Mouse (Mus musculus) intestine, embryonic 15.5 days (tissue): ENCODE results near the gene Odf3l2. TPM values are rescaled to one million over a fixed set of nuclear protein-coding genes. Genes with fewer than 3 reads are reported as not detected.
A peak's percentile ranks its signal among the peaks of the same experiment; 100 is the strongest.

Experiments used
- ATAC-seq: fragments of 200-750 bp; cut with Nextera tagmentation; 2 replicates; pipeline ENCODE4 v1.8.0; 2017; ENCODE audit warnings: moderate TSS enrichment, moderate library complexity
- H3K27ac ChIP-seq: fragments of 300-500 bp; sonication (generic); 2 replicates; pipeline ENCODE4 v1.5.1; 2015; ENCODE audit warnings: mild to moderate bottlenecking, inconsistent platforms
- H3K27me3 ChIP-seq: fragments of 300-500 bp; sonication (generic); replicated peaks from 2 replicates; pipeline ENCODE4 v1.6.1; 2015; ENCODE audit warnings: inconsistent platforms
- H3K36me3 ChIP-seq: fragments of 300-500 bp; sonication (generic); 2 replicates; pipeline ENCODE4 v1.6.1; 2015; ENCODE audit warnings: inconsistent platforms
- H3K4me1 ChIP-seq: fragments of 300-500 bp; sonication (generic); replicated peaks from 2 replicates; pipeline ENCODE4 v1.6.1; 2015; ENCODE audit warnings: inconsistent platforms
- H3K4me2 ChIP-seq: fragments of 300-500 bp; sonication (generic); replicated peaks from 2 replicates; pipeline ENCODE4 v1.6.1; 2015; ENCODE audit warnings: mild to moderate bottlenecking, inconsistent platforms
- H3K4me3 ChIP-seq: fragments of 300-500 bp; sonication (generic); replicated peaks from 2 replicates; pipeline ENCODE4 v1.5.1; 2015; ENCODE audit warnings: inconsistent platforms
- H3K9ac ChIP-seq: fragments of 300-500 bp; sonication (generic); 2 replicates; pipeline ENCODE4 v1.6.1; 2015; ENCODE audit warnings: inconsistent platforms
- H3K9me3 ChIP-seq: fragments of 300-500 bp; sonication (generic); 2 replicates; pipeline ENCODE4 v1.6.1; 2016; ENCODE audit warnings: inconsistent platforms
- WGBS: fragments of 180-500 bp; shearing (Covaris S2); methylation state at CpG from one replicate; pipeline ENCODE4 v1.1.7; 2015; 5-methylcytosine and 5-hydroxymethylcytosine counted together
- polyA plus RNA-seq: library from polyadenylated mRNA; unstranded; fragments of >200 nt; fragmentation: Nextera tagmentation; extraction: Ambion mirVana; gene quantifications from 2 replicates; pipeline ENCODE4 v1.2.1, GENCODE M21; 2015

Gene Odf3l2
- polyA plus RNA-seq, 1 experiment from 2014 or later = not detected

DNA sequence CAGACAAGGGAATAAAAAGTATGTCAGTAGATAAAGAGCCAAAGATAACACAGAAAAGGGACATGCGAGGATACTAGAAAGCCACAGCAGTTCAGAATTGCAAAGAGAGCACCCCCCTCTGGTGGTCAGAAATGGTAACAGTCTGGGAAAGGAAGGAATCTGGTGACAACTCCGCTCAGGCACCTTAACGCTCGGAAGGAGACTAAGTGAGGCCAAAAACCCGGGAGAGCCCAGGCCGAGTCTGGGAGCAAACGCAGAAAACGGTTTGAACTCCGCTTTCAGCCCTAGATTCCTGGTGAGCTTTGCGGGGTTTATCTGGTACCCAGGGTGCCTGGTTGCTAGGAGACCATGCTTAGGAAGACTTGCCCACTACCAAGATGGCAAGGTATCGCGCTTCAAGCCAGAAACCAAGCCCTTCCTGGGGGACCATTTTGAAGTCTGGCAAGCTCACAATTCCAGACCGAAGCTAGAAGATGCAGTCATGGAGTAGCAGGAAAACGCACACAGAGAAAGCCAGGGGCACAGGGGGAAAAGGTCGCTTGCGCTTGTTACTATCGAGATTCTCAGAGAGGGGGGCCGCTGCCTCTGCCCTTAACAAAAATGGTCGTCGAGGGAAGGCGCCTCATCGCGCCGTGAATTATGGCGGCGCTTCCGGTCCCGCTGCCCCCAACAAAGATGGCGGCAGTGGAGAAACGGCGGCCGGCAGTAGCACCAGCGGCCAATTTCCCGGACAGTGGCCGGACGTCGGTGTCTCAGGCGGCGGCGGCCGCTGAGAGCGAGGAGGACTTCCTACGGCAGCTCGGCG is 23.4 kb upstream of the Odf3l2 start, which contains the start of gene Tpgs1:
Gene Tpgs1 (plus strand): TSS at position 599 of the 805 bp plus-strand sequence.
- Histone ChIP-seq H3K4me2 (peak within 1 kb of the TSS; percentile 74), H3K4me1 (peaks cover 21% of the 10 kb centered on the region), H3K36me3 (no peaks in the 10 kb centered on the region), H3K27me3 (no peaks in the 10 kb centered on the region), H3K4me3 (peak within 1 kb of the TSS; percentile 87), H3K9ac (peak within 1 kb of the TSS; percentile 75), H3K27ac (peak within 1 kb of the TSS; percentile 90), H3K9me3 (no peaks in the 10 kb centered on the region)
- WGBS = under 1% methylated on average over 45 of the region's 45 CpGs
- peak; percentile 83 for ATAC-seq

DNA sequence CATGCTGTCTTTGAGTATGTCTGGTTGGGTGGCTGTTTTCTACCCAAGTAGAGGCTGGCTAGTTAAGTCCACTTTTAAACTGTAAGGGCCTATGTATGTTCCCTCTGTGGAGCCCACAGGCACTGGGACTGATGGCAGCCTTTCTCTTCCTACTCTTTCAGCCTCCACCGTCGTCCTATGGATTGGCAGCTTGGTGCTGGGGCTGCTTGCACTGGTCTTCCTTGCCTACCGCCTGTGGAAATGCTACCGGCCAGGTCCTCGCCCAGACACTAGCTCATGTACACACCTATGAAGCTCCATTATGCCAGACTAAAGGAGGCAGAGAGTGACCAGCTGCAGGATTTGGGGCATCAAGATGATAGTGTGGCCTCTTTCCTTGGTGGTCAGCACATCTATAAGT is 22.5 kb upstream of the Odf3l2 start:
- no peaks in the 10 kb centered on the region for H3K27me3 ChIP-seq
- no peak overlapping the region for H3K9ac ChIP-seq
- peaks cover 25% of the 10 kb centered on the region for H3K4me1 ChIP-seq
- H3K27ac ChIP-seq = no peak overlapping the region
- no peaks in the 10 kb centered on the region for H3K36me3 ChIP-seq
- no peak overlapping the region for H3K4me2 ChIP-seq
- WGBS = 72% methylated on average over 5 of the region's 5 CpGs
- H3K4me3 ChIP-seq = no peak overlapping the region
- no peaks in the 10 kb centered on the region for H3K9me3 ChIP-seq
- ATAC-seq = no peak

DNA sequence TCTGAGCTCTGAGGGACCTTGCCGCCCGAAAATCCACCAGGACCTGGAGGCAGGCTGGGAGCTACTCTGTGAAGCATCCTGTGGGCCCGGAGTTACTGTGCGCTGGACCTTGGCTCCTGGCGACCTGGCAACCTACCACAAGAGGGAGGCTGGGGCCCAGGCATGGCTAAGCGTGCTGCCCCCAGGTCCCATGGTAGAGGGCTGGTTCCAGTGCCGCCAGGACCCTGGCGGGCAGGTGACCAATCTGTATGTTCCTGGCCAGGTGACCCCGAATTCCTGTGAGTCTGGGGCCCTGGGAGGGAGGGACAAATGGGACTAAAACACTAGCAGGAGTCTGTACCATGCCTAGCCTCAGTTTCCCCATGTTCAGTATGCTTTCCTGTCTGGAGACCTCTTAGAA is 21.0 kb upstream of the Odf3l2 start:
- H3K36me3 ChIP-seq = no peaks in the 10 kb centered on the region
- no peaks in the 10 kb centered on the region for H3K9me3 ChIP-seq
- H3K4me1 ChIP-seq = peaks cover 19% of the 10 kb centered on the region
- H3K9ac ChIP-seq = no peak overlapping the region
- no peak overlapping the region for H3K27ac ChIP-seq
- no peaks in the 10 kb centered on the region for H3K27me3 ChIP-seq
- 82% methylated on average over 9 of the region's 9 CpGs for WGBS
- no peak overlapping the region for H3K4me2 ChIP-seq
- ATAC-seq = no peak
- no peak overlapping the region for H3K4me3 ChIP-seq

DNA sequence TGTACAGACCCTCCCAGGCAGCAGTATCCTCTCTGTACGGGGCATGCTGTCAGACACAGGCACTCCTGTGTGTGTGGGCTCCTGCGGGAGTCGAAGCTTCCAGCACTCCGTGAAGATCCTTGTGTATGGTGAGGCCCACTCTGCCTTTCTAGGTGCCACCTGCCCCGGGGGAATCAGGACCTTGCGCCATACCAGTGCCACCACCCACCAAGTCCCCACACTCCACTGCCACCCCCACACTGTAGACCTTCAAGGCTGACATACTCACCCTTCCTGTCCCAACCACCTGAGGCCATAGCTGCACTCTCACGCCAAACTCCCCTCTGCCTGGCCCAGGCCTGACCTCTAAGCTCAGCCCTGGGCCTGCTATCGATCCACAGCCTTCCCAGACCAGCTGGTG is 19.5 kb upstream of the Odf3l2 start:
- H3K36me3 ChIP-seq = no peaks in the 10 kb centered on the region
- H3K4me2 ChIP-seq = peak overlapping the region; percentile 5; the same call in 1 of the 2 replicates
- no peak overlapping the region for H3K4me3 ChIP-seq

DNA sequence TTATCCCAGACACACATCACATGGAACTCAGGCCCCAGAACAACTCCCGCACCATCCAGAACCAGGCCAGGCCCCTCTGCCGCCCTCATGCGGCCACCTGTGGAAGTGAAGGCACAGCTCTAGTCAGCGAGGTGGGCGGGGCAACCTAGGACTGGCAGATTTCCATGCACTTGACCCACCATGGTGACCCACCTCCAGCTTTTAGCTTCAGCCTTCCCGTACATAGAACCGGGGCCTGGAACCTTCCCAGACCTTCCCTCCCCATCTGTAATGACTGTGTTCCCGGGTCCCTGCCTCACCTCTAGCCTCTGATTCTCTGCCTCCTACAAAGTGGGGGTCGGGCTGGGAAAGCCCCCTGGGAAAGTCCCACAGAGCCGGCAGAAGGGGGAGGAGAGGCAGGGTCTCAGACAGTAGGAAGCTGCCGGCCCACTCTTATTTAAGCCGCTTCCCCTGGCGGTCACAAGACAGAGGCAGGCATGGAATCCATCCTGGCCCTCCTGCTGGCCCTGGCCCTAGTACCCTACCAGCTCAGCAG is 18.7 kb upstream of the Odf3l2 start, which contains the start of gene Madcam1:
Gene Madcam1 (plus strand): TSS at position 429 of the 535 bp plus-strand sequence.
- H3K4me2 ChIP-seq = peak within 1 kb of the TSS; percentile 5; the same call in 1 of the 2 replicates

More for the DNA sequence above, 19.5 kb upstream of the Odf3l2 start:
- no peak for ATAC-seq
- H3K9ac ChIP-seq = no peak overlapping the region
- H3K27me3 ChIP-seq = no peaks in the 10 kb centered on the region
- H3K4me1 ChIP-seq = peaks cover 6% of the 10 kb centered on the region; the same call in 1 of the 2 replicates
- no peak overlapping the region for H3K27ac ChIP-seq
- H3K9me3 ChIP-seq = no peaks in the 10 kb centered on the region
- WGBS = 82% methylated on average over 8 of the region's 8 CpGs

DNA sequence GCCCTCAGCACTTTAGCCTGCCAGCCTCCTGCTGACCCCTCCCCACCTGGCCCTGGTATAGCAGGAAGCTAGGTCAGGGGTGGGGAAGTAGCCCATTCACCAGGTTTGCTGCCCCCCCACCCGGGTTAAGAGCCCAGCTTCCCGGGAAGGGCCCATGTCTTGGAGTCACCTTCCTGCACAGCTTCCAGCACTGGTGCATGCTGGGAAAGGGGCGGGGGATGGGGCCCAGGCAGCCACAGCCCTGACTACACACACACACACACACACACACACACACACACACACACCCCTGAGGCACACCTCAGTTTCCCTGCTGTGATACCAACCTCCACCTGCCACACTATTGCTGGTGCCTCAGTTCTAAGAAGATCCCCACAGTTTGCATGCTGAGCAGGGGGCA is 16.3 kb upstream of the Odf3l2 start:
- no peak overlapping the region for H3K4me2 ChIP-seq
- H3K27me3 ChIP-seq = no peaks in the 10 kb centered on the region
- peaks cover 6% of the 10 kb centered on the region; the same call in 1 of the 2 replicates for H3K4me1 ChIP-seq
- no peak for ATAC-seq
- no peak overlapping the region for H3K27ac ChIP-seq
- H3K9me3 ChIP-seq = no peaks in the 10 kb centered on the region
- no peak overlapping the region for H3K9ac ChIP-seq
- 48% methylated on average over 3 of the region's 3 CpGs for WGBS
- no peak overlapping the region for H3K4me3 ChIP-seq
- no peaks in the 10 kb centered on the region for H3K36me3 ChIP-seq

More for the DNA sequence above, 18.7 kb upstream of the Odf3l2 start, which contains the start of gene Madcam1:
- peak; percentile 21; the same call in 1 of the 2 replicates for ATAC-seq
- Histone ChIP-seq H3K27me3 (no peaks in the 10 kb centered on the region), H3K9me3 (no peaks in the 10 kb centered on the region), H3K4me3 (no peak within 1 kb of the TSS), H3K36me3 (no peaks in the 10 kb centered on the region), H3K4me1 (peaks cover 6% of the 10 kb centered on the region; the same call in 1 of the 2 replicates), H3K9ac (no peak within 1 kb of the TSS), H3K27ac (no peak within 1 kb of the TSS)
- WGBS = 12% methylated on average over 13 of the region's 13 CpGs

DNA sequence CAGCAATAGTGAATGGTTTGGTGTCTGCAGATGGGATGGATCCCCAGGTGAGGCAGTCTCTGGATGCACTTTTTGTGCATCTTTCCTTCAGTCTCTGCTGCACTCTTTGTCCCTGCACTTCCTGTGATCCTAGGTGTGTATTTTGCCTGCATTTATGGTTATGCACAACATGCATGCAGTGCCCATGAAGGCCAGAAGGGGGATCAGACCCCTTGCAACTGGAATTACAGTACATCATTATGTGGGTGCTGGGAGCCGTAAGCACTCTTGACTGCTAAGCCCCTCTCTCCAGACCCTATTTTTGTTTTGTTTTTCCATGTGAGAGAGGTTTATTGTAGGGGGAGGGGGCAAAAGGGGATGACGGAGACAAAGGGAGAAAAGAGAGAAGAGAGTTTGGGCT is 14.8 kb upstream of the Odf3l2 start:
- no peaks in the 10 kb centered on the region for H3K9me3 ChIP-seq
- no peak overlapping the region for H3K4me2 ChIP-seq
- no peaks in the 10 kb centered on the region; the same call in 1 of the 2 replicates for H3K27me3 ChIP-seq
- H3K9ac ChIP-seq = no peak overlapping the region
- no peaks in the 10 kb centered on the region for H3K36me3 ChIP-seq
- no peak for ATAC-seq
- H3K4me3 ChIP-seq = no peak overlapping the region
- H3K4me1 ChIP-seq = peaks cover 6% of the 10 kb centered on the region; the same call in 1 of the 2 replicates
- WGBS = 75% methylated on average over 2 of the region's 2 CpGs
- no peak overlapping the region for H3K27ac ChIP-seq

DNA sequence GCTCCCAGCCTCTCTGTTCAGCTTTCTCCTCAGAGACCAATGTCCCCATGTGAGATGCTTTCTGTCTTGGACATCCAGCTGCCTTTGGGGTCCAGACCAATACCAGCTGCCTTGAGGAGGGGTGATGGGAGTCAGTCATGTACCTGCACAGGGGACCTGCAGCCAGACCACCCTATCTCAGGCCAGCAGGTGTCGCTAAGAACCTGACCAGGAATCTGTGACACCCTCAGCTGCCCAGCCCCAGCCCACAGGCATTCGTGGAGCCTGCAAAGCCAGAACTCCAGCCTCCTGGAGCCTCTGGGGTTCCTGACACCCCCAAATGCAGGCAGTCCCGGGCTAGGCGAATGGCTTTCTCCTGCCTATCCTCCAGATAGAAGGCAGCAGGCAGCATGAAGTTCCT is 13.3 kb upstream of the Odf3l2 start:
- Histone ChIP-seq H3K4me3 (no peak overlapping the region), H3K27ac (no peak overlapping the region), H3K4me1 (peaks cover 2% of the 10 kb centered on the region; the same call in 1 of the 2 replicates), H3K27me3 (no peaks in the 10 kb centered on the region; the same call in 1 of the 2 replicates), H3K36me3 (no peaks in the 10 kb centered on the region), H3K9ac (no peak overlapping the region), H3K4me2 (no peak overlapping the region), H3K9me3 (no peaks in the 10 kb centered on the region)
- 14% methylated on average over 4 of the region's 4 CpGs for WGBS
- ATAC-seq = 0 out of 2 replicates have a peak, but pooled peaks have one; percentile 48

DNA sequence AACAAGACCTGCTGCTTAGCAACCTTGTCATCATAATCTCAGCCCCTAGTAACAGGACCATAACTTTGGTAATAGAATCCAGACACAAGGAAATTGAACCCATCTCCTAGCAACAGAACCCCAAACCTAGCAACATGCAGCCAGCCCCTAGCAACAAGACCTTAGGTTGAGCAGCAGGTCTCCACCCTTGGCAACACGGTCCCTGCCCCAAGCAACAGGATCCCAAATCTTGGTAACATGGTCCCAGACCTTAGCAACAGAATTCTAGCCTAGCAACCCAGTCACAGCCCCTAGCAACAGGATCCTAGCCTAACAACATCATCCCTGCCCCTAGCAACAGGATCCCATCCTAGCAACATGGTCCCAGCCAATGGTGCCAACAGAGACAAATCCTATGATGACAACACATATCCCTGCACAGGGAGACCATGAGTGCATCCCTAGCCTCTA is 9.4 kb upstream of the Odf3l2 start:
- H3K27ac ChIP-seq = no peak overlapping the region
- H3K9ac ChIP-seq = no peak overlapping the region
- H3K4me2 ChIP-seq = no peak overlapping the region
- no peaks in the 10 kb centered on the region; the same call in 1 of the 2 replicates for H3K27me3 ChIP-seq
- no peaks in the 10 kb centered on the region for H3K9me3 ChIP-seq
- no peaks in the 10 kb centered on the region for H3K4me1 ChIP-seq
- H3K4me3 ChIP-seq = no peak overlapping the region
- ATAC-seq = peak; percentile 44; the same call in 1 of the 2 replicates
- H3K36me3 ChIP-seq = no peaks in the 10 kb centered on the region
- 20% methylated on average over 1 of the region's 1 CpGs for WGBS

DNA sequence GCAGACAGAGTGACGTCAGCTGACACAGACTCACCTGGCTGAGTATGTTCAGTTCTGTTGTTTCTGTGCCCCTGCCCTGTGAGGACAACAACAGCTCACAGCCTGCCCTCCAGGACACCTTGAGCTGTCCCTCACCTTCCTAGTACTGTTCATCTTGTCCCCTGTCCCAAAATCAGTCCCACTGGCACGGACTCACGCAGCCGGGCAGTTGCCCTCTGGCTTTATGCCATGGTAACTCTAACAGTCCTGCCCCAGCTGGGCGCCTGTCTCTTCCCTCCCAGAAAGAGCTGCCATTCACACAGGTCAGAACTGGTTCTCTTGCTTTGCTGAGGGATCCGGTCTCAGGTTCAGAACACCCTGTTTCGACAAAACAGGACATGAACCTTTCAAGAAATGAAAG is 7.3 kb upstream of the Odf3l2 start:
- H3K27me3 ChIP-seq = no peaks in the 10 kb centered on the region; the same call in 1 of the 2 replicates
- H3K4me2 ChIP-seq = no peak overlapping the region
- WGBS = 85% methylated on average over 7 of the region's 7 CpGs
- H3K4me3 ChIP-seq = no peak overlapping the region
- H3K4me1 ChIP-seq = no peaks in the 10 kb centered on the region
- no peak for ATAC-seq
- no peaks in the 10 kb centered on the region for H3K36me3 ChIP-seq
- H3K9ac ChIP-seq = no peak overlapping the region
- no peak overlapping the region for H3K27ac ChIP-seq
- H3K9me3 ChIP-seq = no peaks in the 10 kb centered on the region

DNA sequence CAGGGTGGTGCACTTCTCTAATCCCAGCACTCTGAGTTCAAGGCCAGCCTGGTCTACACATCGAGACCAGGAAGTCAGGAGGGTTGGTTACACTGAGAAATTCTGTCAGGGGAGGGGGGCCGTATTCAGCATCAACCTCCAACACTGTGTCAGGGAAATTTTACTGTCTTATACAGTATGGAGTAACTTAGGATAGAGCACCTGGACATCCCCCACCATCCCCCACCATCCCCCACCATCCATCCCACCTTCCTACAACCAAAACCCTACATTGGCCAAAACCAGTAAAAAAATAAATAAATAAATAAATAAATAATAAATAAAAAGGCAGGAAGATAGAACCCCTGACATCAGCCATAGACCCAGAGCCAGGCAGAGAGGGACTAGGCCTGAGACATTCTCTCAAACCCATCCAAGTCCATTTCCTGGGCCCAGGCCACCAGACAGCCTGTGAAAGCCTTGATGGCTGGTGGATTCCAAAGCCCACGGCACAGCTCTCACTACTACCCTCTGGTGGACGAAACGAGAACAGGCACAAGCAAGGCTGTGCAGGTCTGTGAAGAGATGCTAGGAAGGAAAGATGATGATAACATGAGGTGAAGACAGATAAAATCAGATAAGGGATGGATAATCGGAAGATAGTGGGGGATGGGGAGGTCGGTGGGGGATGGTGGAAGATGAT is 3.7 kb upstream of the Odf3l2 start:
- WGBS = 26% methylated on average over 7 of the region's 7 CpGs
- no peaks in the 10 kb centered on the region for H3K9me3 ChIP-seq
- no peak overlapping the region for H3K27ac ChIP-seq
- no peaks in the 10 kb centered on the region for H3K36me3 ChIP-seq
- peak; percentile 79 for ATAC-seq
- H3K4me2 ChIP-seq = no peak overlapping the region
- H3K9ac ChIP-seq = no peak overlapping the region
- no peaks in the 10 kb centered on the region for H3K27me3 ChIP-seq
- H3K4me3 ChIP-seq = no peak overlapping the region
- H3K4me1 ChIP-seq = no peaks in the 10 kb centered on the region
